Mouse (Mus musculus): ENCODE measurements around the gene Rassf3. TPM values are rescaled to one million over a fixed set of nuclear protein-coding genes. Genes with fewer than 3 reads are reported as not detected.

Gene Rassf3
- total and polyA plus RNA-seq, 2 experiments from 2014 or later = 3.0 to 5.8 TPM

GRCm38 (mm10) chr10:121483364-121483763 lies 7.2 kb upstream of the Rassf3 start:
- H3K4me3 ChIP-seq (ENCODE audit: low read depth, low read length) = no peak overlapping the region
- H3K36me3 ChIP-seq (ENCODE audit: insufficient read depth, low read length) = no peaks in the 10 kb centered on the region
- H3K4me2 ChIP-seq (ENCODE audit: low read depth, low read length, poor library complexity, severe bottlenecking) = no peak overlapping the region
- 55% methylated on average over 1 of the region's 1 CpGs for WGBS
- ATAC-seq (ENCODE audit: low FRiP score) (no peak), DNase-seq (ENCODE audit: low spot score) (no peak)
- no peak for TF ChIP-seq CTCF (IDR thresholded peaks at IDR 0.05)
- no peaks in the 10 kb centered on the region for H3K27me3 ChIP-seq (ENCODE audit: insufficient read depth, low read length)
- H3K27ac ChIP-seq (ENCODE audit: low read depth, low read length) = no peak overlapping the region
- no peaks in the 10 kb centered on the region for H3K9me3 ChIP-seq (ENCODE audit: low read length)
- no peak overlapping the region for H3K9ac ChIP-seq (replicated peaks; ENCODE audit: low read length, poor library complexity, severe bottlenecking)
- H3K4me1 ChIP-seq (ENCODE audit: insufficient read depth, low read length) = no peaks in the 10 kb centered on the region

GRCm38 (mm10) chr10:121481141-121481540 lies 5.0 kb upstream of the Rassf3 start:
- Histone ChIP-seq H3K9me3 (ENCODE audit: low read length) (no peaks in the 10 kb centered on the region), H3K36me3 (ENCODE audit: insufficient read depth, low read length) (no peaks in the 10 kb centered on the region), H3K4me1 (ENCODE audit: insufficient read depth, low read length) (no peaks in the 10 kb centered on the region), H3K4me2 (ENCODE audit: low read depth, low read length, poor library complexity, severe bottlenecking) (no peak overlapping the region), H3K9ac (replicated peaks; ENCODE audit: low read length, poor library complexity, severe bottlenecking) (no peak overlapping the region), H3K27me3 (ENCODE audit: insufficient read depth, low read length) (no peaks in the 10 kb centered on the region), H3K27ac (ENCODE audit: low read depth, low read length) (no peak overlapping the region), H3K4me3 (ENCODE audit: low read depth, low read length) (no peak overlapping the region)
- no peak for TF ChIP-seq CTCF (IDR thresholded peaks at IDR 0.05)
- DNase-seq (ENCODE audit: low spot score) (no peak), ATAC-seq (ENCODE audit: low FRiP score) (no peak)
- 82% methylated on average over 10 of the region's 10 CpGs for WGBS

GRCm38 (mm10) chr10:121479987-121480386 lies 3.8 kb upstream of the Rassf3 start:
- Histone ChIP-seq H3K4me1 (ENCODE audit: insufficient read depth, low read length) (no peaks in the 10 kb centered on the region), H3K27me3 (ENCODE audit: insufficient read depth, low read length) (no peaks in the 10 kb centered on the region), H3K9me3 (ENCODE audit: low read length) (no peaks in the 10 kb centered on the region), H3K4me3 (ENCODE audit: low read depth, low read length) (no peak overlapping the region), H3K27ac (ENCODE audit: low read depth, low read length) (no peak overlapping the region), H3K4me2 (ENCODE audit: low read depth, low read length, poor library complexity, severe bottlenecking) (no peak overlapping the region), H3K36me3 (ENCODE audit: insufficient read depth, low read length) (no peaks in the 10 kb centered on the region), H3K9ac (replicated peaks; ENCODE audit: low read length, poor library complexity, severe bottlenecking) (no peak overlapping the region)
- WGBS = 97% methylated on average over 1 of the region's 1 CpGs
- no peak for DNase-seq (ENCODE audit: low spot score)
- no peak for TF ChIP-seq CTCF (IDR thresholded peaks at IDR 0.05)
- no peak for ATAC-seq (ENCODE audit: low FRiP score)

GRCm38 (mm10) chr10:121477433-121477832 lies 1.3 kb upstream of the Rassf3 start:
- no peaks in the 10 kb centered on the region; the same call in 1 of the 2 replicates for H3K4me1 ChIP-seq (ENCODE audit: insufficient read depth, low read length)

GRCm38 (mm10) chr10:121476968-121477337 lies 806 bp upstream of the Rassf3 start:
- peaks cover 4% of the 10 kb centered on the region; the same call in 1 of the 2 replicates for H3K27me3 ChIP-seq (ENCODE audit: insufficient read depth, low read length)
- H3K4me2 ChIP-seq (ENCODE audit: low read depth, low read length, poor library complexity, severe bottlenecking) = peak overlapping the region; percentile 93; the same call in 1 of the 2 replicates
- H3K27ac ChIP-seq (ENCODE audit: low read depth, low read length) = no peak overlapping the region
- 10% methylated on average over 8 of the region's 8 CpGs for WGBS
- ATAC-seq (ENCODE audit: low FRiP score) (no peak), DNase-seq (ENCODE audit: low spot score) (no peak)
- no peaks in the 10 kb centered on the region for H3K9me3 ChIP-seq (ENCODE audit: low read length)
- no peak overlapping the region for H3K9ac ChIP-seq (replicated peaks; ENCODE audit: low read length, poor library complexity, severe bottlenecking)
- no peak overlapping the region for H3K4me3 ChIP-seq (ENCODE audit: low read depth, low read length)
- H3K4me1 ChIP-seq (ENCODE audit: insufficient read depth, low read length) = no peaks in the 10 kb centered on the region; the same call in 1 of the 2 replicates
- TF ChIP-seq CTCF (IDR thresholded peaks at IDR 0.05) = no peak
- H3K36me3 ChIP-seq (ENCODE audit: insufficient read depth, low read length) = no peaks in the 10 kb centered on the region

More at GRCm38 (mm10) chr10:121477433-121477832, 1.3 kb upstream of the Rassf3 start:
- 9% methylated on average over 10 of the region's 10 CpGs for WGBS
- no peaks in the 10 kb centered on the region for H3K9me3 ChIP-seq (ENCODE audit: low read length)
- H3K27me3 ChIP-seq (ENCODE audit: insufficient read depth, low read length) = peaks cover 4% of the 10 kb centered on the region; the same call in 1 of the 2 replicates
- no peaks in the 10 kb centered on the region for H3K36me3 ChIP-seq (ENCODE audit: insufficient read depth, low read length)
- ATAC-seq (ENCODE audit: low FRiP score) (no peak), DNase-seq (ENCODE audit: low spot score) (no peak)
- no peak overlapping the region for H3K27ac ChIP-seq (ENCODE audit: low read depth, low read length)
- no peak overlapping the region for H3K4me2 ChIP-seq (ENCODE audit: low read depth, low read length, poor library complexity, severe bottlenecking)
- no peak overlapping the region for H3K4me3 ChIP-seq (ENCODE audit: low read depth, low read length)
- H3K9ac ChIP-seq (replicated peaks; ENCODE audit: low read length, poor library complexity, severe bottlenecking) = no peak overlapping the region
- no peak for TF ChIP-seq CTCF (IDR thresholded peaks at IDR 0.05)

GRCm38 (mm10) chr10:121475672-121476146 lies 438 bp downstream of the Rassf3 start:
- H3K27ac ChIP-seq (ENCODE audit: low read depth, low read length) = peak overlapping the region; percentile 48; the same call in 1 of the 2 replicates

More at GRCm38 (mm10) chr10:121475672-121476146, 438 bp downstream of the Rassf3 start:
- Histone ChIP-seq H3K4me3 (ENCODE audit: low read depth, low read length) (peak overlapping the region; percentile 57), H3K36me3 (ENCODE audit: insufficient read depth, low read length) (no peaks in the 10 kb centered on the region), H3K4me1 (ENCODE audit: insufficient read depth, low read length) (no peaks in the 10 kb centered on the region; the same call in 1 of the 2 replicates), H3K9ac (replicated peaks; ENCODE audit: low read length, poor library complexity, severe bottlenecking) (peak overlapping the region; percentile 57), H3K27me3 (ENCODE audit: insufficient read depth, low read length) (peaks cover 4% of the 10 kb centered on the region; the same call in 1 of the 2 replicates), H3K4me2 (ENCODE audit: low read depth, low read length, poor library complexity, severe bottlenecking) (peak overlapping the region; percentile 93), H3K9me3 (ENCODE audit: low read length) (no peaks in the 10 kb centered on the region)
- under 1% methylated on average over 35 of the region's 45 CpGs for WGBS
- no peak for TF ChIP-seq CTCF (IDR thresholded peaks at IDR 0.05)
- ATAC-seq (ENCODE audit: low FRiP score) = peak; percentile 36
- no peak for DNase-seq (ENCODE audit: low spot score)

All from midbrain, postnatal 0 days (tissue).